Mouse (Mus musculus) layer of hippocampus, postnatal 14 days (tissue): ENCODE measurements around the gene Pop4. TPM values are rescaled to one million over a fixed set of nuclear protein-coding genes. Genes with fewer than 3 reads are reported as not detected.
"Not testable (repeated sequence)": the region's sequence is repeated elsewhere in the genome, so short reads cannot be mapped to it uniquely, and the experiment has no call there.

Source experiments
- DNase-seq, 2 experiments: peaks; one replicate each; pipeline ENCODE4 v3.0.0; 2021 to 2022; ENCODE audit warnings: low spot score in 2 of 2, mixed read lengths in 1 of 2
- long read RNA-seq, 2 experiments: library from polyadenylated mRNA; stranded (forward); transcript quantifications; one replicate each; pipeline ENCODE4 v2.0.0; 2021
- total RNA-seq, 2 experiments: library from RNA; stranded (reverse); gene quantifications; 2 replicates each; pipeline ENCODE4 v1.2.3; 2021

Pop4 gene
- total RNA-seq, result 10 to 100 TPM; 28.8 to 31.2 TPM
- long read RNA-seq, experiment 1, transcript Pop4-201 (7 exons, 2,113 nt), result major isoform, 14 of 21 reads
- long read RNA-seq, experiment 1, partial matches to known transcripts, result 0 of 21 reads
- long read RNA-seq, experiment 1, other reads (novel, unspliced or antisense), result 7 of 21 reads
- long read RNA-seq, experiment 2, transcript Pop4-201 (7 exons, 2,113 nt), result major isoform, 24 of 29 reads
- long read RNA-seq, experiment 2, partial matches to known transcripts, result 2 of 29 reads
- long read RNA-seq, experiment 2, other reads (novel, unspliced or antisense), result 3 of 29 reads

- peak; percentile 94 to 95 for DNase-seq
Measured at GRCm38 (mm10) chr7:38270703-38271510, at the start of gene Pop4. TSS of gene Pop4 (minus strand) at chr7:38271423.

GRCm38 (mm10) chr7:38320641-38321040 lies 49.4 kb upstream of the Pop4 start:
- no peak for DNase-seq

GRCm38 (mm10) chr7:38282192-38282591 lies 11.0 kb upstream of the Pop4 start:
- not testable (repeated sequence) for DNase-seq

DNA sequence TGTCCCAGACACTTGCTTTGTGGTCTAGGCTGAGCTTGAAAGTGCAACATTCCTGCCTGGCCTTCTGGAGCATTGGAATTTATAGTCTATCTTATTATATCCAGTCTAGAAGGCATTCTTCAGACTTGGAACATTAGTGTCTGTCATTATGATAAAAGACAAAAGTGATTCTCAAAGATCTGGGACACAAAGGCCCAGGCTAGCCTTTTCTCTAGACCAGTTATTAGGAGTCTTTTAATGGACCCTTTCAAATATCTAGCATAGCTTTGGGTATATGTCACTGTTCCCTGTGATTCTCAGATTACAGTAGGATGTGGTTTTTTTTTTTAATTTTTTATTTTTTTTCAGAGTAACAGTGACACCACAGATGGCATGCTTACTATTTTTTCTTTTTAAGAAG lies 1.3 kb upstream of the Pop4 start:
- no peak for DNase-seq

GRCm38 (mm10) chr7:38271859-38272258 lies 636 bp upstream of the Pop4 start:
- DNase-seq, result no peak

DNA sequence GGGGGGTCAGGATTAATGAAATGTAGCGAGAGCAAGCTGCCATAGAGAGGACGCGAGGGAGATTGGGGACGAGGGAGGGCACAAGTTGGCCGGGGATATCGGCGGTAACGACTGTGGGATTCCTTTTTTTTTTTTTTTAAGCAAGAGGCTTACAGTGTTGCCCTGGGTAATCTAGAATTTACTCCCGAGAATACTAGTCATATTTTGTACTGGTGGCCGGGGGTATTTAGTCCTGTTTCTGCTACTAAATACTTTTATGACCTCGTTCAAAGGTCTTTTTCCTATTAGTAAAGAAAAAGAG lies 238 bp upstream of the Pop4 start:
- DNase-seq, result no peak

DNA sequence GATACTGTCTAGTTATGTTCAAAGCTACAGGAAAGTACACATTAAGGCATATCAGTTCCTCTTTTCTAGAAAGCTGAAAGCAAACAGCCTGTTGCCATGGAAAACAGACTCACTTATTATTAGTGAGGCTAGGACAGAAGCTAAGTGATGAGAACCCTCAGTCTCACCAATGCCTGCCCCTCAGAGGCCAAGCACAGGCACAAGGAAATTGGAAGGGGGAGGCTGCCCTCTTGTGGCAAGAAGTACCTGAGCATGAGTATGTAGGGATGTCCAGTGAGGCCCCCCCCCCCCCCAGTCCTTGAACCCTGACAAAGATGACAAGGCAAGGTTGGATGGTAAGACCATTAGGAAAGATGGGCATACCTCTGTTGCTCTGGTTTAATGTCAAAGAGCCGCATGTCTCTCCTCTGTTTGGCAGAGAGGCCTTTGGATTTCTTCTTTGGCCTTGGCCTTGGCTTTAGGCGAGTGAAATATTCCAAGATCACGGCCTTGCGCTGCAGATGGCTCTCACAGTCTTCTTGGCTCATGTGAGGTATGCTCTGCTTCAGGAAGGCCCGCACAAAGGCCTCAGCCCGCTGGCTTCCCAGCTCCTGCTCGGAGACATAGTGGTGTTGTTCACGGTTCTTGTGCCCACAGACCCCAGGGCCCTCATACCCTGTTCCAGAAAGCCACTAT lies 4.1 kb downstream of the Pop4 start:
- DNase-seq, result no peak

- peak in 1 of 2 experiments; percentile 31 for DNase-seq
Measured at GRCm38 (mm10) chr7:38262406-38262805, 8.8 kb downstream of the Pop4 start.

DNA sequence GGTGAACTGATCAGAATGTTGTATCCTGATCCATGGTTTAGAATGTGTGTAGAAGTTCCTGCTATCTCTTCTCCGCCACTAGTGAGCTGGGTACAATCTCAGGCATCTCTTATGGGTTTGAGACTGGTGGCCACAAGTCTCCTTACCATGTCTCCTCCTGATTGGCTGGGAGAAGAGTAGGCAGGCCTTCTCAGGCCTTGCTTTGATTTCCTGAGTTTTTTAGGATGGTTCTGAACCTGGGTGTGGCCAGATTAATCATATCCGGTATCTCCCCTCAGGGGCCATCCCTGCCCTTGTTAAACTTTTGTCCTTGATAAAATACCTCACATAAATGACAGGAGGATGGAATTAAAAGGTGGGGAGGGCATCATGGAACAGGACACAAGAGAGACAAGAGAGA lies 11.6 kb downstream of the Pop4 start:
- no peak for DNase-seq

DNA sequence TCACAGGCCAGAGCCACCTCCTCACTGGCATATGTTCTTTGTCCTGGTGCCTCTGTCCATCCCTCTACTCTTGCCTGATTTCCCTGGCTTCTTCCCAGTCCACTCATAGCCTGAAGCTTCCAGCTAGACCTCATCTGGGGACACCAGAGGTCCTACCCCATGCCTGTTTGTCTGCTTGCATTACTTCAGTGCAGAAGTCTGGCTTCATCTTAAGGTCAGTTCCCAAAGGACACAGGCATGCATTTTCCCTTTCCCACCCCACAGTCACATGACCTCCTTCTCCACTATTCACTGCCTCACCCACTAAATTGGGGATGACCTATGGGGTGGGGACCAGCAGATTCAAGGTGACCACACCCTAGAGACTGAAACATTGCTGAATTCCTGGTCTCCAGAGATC lies 17.8 kb downstream of the Pop4 start:
- DNase-seq, result no peak

DNA sequence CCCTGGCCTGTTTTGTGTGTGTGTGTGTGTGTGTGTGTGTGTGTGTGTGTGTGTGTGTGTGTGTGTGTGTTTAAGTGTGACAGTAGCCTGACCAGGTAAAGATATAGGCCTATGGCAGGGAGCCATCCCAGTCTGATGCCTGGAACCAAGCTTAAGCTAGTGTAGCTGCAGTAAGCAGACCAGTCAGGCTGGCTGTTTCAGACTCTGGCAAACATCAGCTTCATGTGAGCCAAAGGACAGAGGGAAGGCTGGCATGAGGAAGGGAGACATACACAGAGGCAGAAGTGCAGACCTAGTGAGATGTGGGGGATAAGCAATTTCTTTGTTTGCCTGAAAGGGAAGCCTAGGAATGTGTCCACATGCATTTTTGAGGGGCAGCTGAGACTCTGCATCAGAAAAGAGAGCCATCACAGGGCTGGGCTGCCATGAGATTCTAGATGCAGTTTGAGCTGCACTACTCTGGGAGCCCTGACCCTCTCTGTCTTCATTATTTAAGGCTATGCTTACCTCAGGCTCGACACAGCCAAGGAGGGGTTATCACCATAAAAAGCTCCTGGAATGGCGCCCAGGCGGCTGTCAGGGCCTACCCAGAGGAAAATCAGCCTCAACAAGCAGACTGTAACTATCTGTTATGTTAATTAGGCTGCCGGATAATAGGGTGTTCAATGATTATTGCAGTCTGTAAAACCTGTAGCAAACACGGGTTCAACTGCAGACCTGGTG lies 19.6 kb downstream of the Pop4 start:
- DNase-seq, result no peak

GRCm38 (mm10) chr7:38242417-38242816 lies 28.8 kb downstream of the Pop4 start:
- no peak for DNase-seq

- DNase-seq, result no peak
Measured at GRCm38 (mm10) chr7:38237140-38237539, 34.1 kb downstream of the Pop4 start.

DNA sequence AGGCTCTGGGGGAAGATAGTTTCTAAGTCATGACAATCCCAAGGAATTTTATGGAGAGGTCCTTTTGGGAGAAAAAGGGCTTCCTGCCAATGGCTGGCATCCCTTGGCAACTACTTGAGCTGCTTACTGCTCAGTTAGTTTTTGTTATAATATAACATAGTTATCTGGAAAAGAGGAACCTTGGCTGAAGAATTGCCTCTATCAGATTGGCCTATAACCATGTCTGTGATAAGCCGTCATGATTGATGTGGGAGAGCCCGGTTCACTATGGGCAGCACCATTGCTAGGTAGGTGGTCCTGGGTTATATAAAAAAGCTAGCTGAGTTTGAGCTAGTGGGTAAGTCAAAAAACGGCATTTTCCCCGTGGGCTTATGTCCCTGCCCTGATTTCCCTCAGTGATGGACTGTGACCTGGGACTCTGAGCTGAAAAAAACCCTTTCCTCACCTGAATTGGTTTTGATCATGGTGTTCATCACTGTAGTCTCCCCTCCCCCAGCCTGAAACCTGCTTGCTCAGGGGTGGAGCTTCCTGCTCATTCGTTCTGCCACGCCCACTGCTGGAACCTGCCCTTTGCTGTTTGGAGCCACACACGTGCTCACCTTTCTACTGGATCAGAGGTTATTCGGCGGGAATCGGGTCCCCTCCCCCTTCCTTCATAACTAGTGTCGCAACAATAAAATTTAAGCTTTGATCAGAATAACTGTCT lies 34.7 kb downstream of the Pop4 start:
- no peak for DNase-seq

DNA sequence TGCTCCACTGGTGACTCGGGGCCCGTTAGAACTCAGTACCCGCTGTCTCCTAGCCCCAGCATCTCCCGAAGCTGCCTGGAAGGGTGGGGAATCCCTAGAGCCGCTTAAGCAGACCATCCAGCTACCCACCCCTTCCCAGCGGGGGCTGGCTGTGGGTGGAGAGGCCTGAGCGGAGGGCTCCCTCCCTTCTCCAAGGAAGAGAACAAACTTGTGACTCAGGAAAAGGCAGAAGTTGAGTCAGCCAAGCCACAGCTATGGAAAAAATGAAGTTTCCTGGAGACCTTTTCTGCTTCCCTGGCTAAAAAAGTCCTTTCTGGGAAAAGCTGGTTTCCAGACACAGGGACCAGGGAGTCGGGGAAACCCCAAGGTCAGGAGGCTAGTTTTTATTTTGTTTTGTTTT lies 40.9 kb downstream of the Pop4 start:
- DNase-seq, result no peak

- DNase-seq, result no peak
Measured at GRCm38 (mm10) chr7:38228329-38228728, 42.9 kb downstream of the Pop4 start.

- DNase-seq, result peak; percentile 60 to 81
Measured at GRCm38 (mm10) chr7:38227900-38228298, 43.3 kb downstream of the Pop4 start, which contains the start of gene Plekhf1. TSS of gene Plekhf1 (minus strand) at chr7:38228016.

DNA sequence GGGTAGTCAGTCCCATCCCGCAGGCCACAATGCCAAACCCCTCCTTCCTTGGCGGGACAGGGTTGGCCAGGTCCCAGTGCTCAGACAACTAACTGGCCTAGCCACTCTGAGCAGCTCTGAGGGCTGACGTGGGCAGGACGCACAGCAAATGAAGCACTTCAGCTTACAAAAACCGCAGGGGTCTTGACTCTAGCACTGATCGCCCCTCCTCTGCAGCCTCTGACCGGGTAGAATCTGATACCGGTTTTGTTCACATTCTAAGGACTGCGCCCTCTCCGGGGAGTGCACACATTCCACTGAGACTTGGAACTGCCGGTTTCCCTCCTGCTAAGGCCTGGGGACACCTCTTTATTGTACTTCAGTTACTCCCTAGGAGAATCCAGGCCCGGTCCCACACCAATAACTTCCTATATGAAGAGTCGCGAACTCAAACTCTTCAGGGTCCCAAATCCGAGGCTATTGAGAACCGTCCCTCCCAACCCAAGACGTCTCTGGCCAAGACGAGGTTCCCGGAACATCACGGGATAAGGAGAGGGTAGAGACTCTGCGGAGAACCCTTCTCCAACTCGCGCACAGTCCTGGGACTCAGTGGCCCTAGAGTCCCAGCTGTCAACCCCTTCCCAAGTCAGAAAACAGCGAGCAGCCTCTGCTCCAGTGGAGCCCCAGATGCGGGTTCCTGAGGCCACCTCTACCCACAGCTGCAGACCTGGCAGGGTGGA lies 43.9 kb downstream of the Pop4 start:
- peak in 1 of 2 experiments; percentile 56 for DNase-seq

DNA sequence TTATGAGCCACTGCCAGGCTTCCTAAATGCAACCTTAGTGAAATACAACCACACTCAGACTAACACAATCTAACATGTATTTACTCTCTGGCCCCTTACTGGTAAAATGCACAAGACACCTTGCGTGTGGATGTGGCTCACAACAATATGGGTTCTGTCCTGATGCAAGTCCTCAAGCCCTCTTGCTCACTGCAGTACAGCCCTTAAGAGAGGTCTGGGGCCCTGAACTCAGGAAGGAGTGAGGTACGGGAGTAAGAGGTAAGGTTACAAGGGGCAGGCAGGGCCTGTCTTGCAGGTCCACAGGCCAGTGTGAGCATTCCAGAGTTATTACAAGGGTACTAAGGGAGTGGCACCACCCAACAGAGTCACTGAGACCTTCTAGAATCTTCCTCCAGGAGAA lies 45.0 kb downstream of the Pop4 start:
- DNase-seq, result no peak
